Mouse (Mus musculus) left cerebral cortex, adult 8-10 months (tissue): ENCODE data around the gene Msln. TPM values are rescaled to one million over a fixed set of nuclear protein-coding genes. Genes with fewer than 3 reads are reported as not detected.

Experiments
- DNase-seq, 2 experiments: peaks; one replicate each; pipeline ENCODE4 v3.0.0; 2022; ENCODE audit warnings: low spot score in 2 of 2
- total RNA-seq, 4 experiments: library from RNA; stranded (reverse); gene quantifications; 2 replicates each; pipeline ENCODE4 v1.2.4; 2022

Msln gene
- total RNA-seq: 1 to 10 TPM; 2.3 to 4.9 (median 2.6) TPM

- DNase-seq: no peak
Measured at GRCm38 (mm10) chr17:25754241-25754640, at the start of gene Msln. Gene Msln, minus strand, starts transcription at chr17:25754378.

- peak in 1 of 2 experiments; percentile 91 for DNase-seq
Measured at GRCm38 (mm10) chr17:25802825-25803517, 48.8 kb upstream of the Msln start.

GRCm38 (mm10) chr17:25801029-25801428 lies 46.9 kb upstream of the Msln start:
- no peak for DNase-seq

- peak in 1 of 2 experiments; percentile 68 for DNase-seq
Measured at GRCm38 (mm10) chr17:25796951-25797369, 42.8 kb upstream of the Msln start, which contains the start of gene Metrn. Gene Metrn, minus strand, starts transcription at chr17:25797136.

GRCm38 (mm10) chr17:25796211-25796771 lies 42.1 kb upstream of the Msln start:
- no peak for DNase-seq

- DNase-seq: peak in 1 of 2 experiments; percentile 87
Measured at GRCm38 (mm10) chr17:25795609-25796092, 41.5 kb upstream of the Msln start, which contains the start of gene AC134908.4. Gene AC134908.4, minus strand, starts transcription at chr17:25795659.

GRCm38 (mm10) chr17:25794998-25795397 lies 40.8 kb upstream of the Msln start:
- no peak for DNase-seq

- no peak for DNase-seq
Measured at GRCm38 (mm10) chr17:25794197-25794596, 40.0 kb upstream of the Msln start.

GRCm38 (mm10) chr17:25792615-25793014 lies 38.4 kb upstream of the Msln start, which contains the start of gene Fam173a:
Gene Fam173a, minus strand, starts transcription at chr17:25792901.
- DNase-seq: peak in 1 of 2 experiments; percentile 68

- DNase-seq: peak; percentile 70 to 85
Measured at GRCm38 (mm10) chr17:25791843-25792527, 37.8 kb upstream of the Msln start.

- DNase-seq: no peak
Measured at GRCm38 (mm10) chr17:25791320-25791842, 37.2 kb upstream of the Msln start.

GRCm38 (mm10) chr17:25786781-25787504 lies 32.8 kb upstream of the Msln start:
- DNase-seq: no peak

- DNase-seq: no peak
Measured at GRCm38 (mm10) chr17:25786280-25786679, 32.1 kb upstream of the Msln start, which contains the start of gene Ccdc78. Gene Ccdc78, plus strand, starts transcription at chr17:25786580.

- DNase-seq: peak; percentile 94 to 98
Measured at GRCm38 (mm10) chr17:25785281-25785745, 31.1 kb upstream of the Msln start, which contains the start of gene Haghl. Gene Haghl, minus strand, starts transcription at chr17:25785673.

- no peak for DNase-seq
Measured at GRCm38 (mm10) chr17:25783861-25784574, 29.8 kb upstream of the Msln start.

GRCm38 (mm10) chr17:25783086-25783485 lies 28.9 kb upstream of the Msln start:
- no peak for DNase-seq

- no peak for DNase-seq
Measured at GRCm38 (mm10) chr17:25781339-25781738, 27.2 kb upstream of the Msln start.

- DNase-seq: no peak
Measured at GRCm38 (mm10) chr17:25777948-25778347, 23.8 kb upstream of the Msln start.

- no peak for DNase-seq
Measured at GRCm38 (mm10) chr17:25775318-25776062, 21.3 kb upstream of the Msln start.
